Mouse (Mus musculus) neural tube, embryonic 12.5 days (tissue): ENCODE measurements around the gene Rbmxl1. TPM values are rescaled to one million over a fixed set of nuclear protein-coding genes. Genes with fewer than 3 reads are reported as not detected.
"Not testable (repeated sequence)": the region's sequence is repeated elsewhere in the genome, so short reads cannot be mapped to it uniquely, and the experiment has no call there.

ENCODE experiments used
- ATAC-seq: fragments of 200-750 bp; cut with Nextera tagmentation; 2 replicates; pipeline ENCODE4 v1.8.0; 2017; ENCODE audit warnings: low read depth, mild to moderate bottlenecking, moderate TSS enrichment, moderate library complexity; ENCODE audit not compliant: low FRiP score
- H3K27ac ChIP-seq: fragments of 300-500 bp; sonication (generic); 2 replicates; pipeline ENCODE4 v1.5.1; 2016
- H3K27me3 ChIP-seq: fragments of 300-500 bp; sonication (generic); replicated peaks from 2 replicates; pipeline ENCODE4 v1.6.1; 2016; ENCODE audit warnings: mild to moderate bottlenecking
- H3K36me3 ChIP-seq: fragments of 300-500 bp; sonication (generic); 2 replicates; pipeline ENCODE4 v1.6.1; 2016; ENCODE audit warnings: mild to moderate bottlenecking
- H3K4me1 ChIP-seq: fragments of 300-500 bp; sonication (generic); 2 replicates; pipeline ENCODE4 v1.6.1; 2016
- H3K4me2 ChIP-seq: fragments of 300-500 bp; sonication (generic); replicated peaks from 2 replicates; pipeline ENCODE4 v1.6.1; 2016; ENCODE audit warnings: mild to moderate bottlenecking
- H3K4me3 ChIP-seq: fragments of 300-500 bp; sonication (generic); 2 replicates; pipeline ENCODE4 v1.5.1; 2016
- H3K9ac ChIP-seq: fragments of 300-500 bp; sonication (generic); 2 replicates; pipeline ENCODE4 v1.6.1; 2016; ENCODE audit warnings: mild to moderate bottlenecking
- H3K9me3 ChIP-seq: fragments of 300-500 bp; sonication (generic); 2 replicates; pipeline ENCODE4 v1.6.1; 2016; ENCODE audit warnings: mild to moderate bottlenecking
- WGBS: fragments of 180-500 bp; shearing (Covaris S2); methylation state at CpG from one replicate; pipeline ENCODE4 v1.1.7; 2016; 5-methylcytosine and 5-hydroxymethylcytosine counted together
- polyA plus RNA-seq: library from polyadenylated mRNA; unstranded; fragments of >200 nt; fragmentation: Nextera tagmentation; extraction: Ambion mirVana; gene quantifications from 2 replicates; pipeline ENCODE4 v1.2.1, GENCODE M21; 2016

The Rbmxl1 gene
- polyA plus RNA-seq, 1 experiment from 2014 or later, result 280 TPM

GRCm38 (mm10) chr8:78515132-78515531, 6.4 kb upstream of the Rbmxl1 start:
- Histone ChIP-seq H3K36me3 (peaks cover 18% of the 10 kb centered on the region), H3K4me2 (no peak overlapping the region), H3K27me3 (no peaks in the 10 kb centered on the region), H3K9me3 (no peaks in the 10 kb centered on the region), H3K27ac (no peak overlapping the region), H3K4me3 (no peak overlapping the region), H3K9ac (no peak overlapping the region), H3K4me1 (peaks cover 3% of the 10 kb centered on the region; the same call in 1 of the 2 replicates)
- ATAC-seq, result no peak
- WGBS, result 98% methylated on average over 3 of the region's 3 CpGs

- H3K27ac ChIP-seq, result no peak overlapping the region
- H3K4me1 ChIP-seq, result peaks cover 7% of the 10 kb centered on the region; the same call in 1 of the 2 replicates
- no peak for ATAC-seq
- no peak overlapping the region for H3K4me2 ChIP-seq
- H3K36me3 ChIP-seq, result peaks cover 18% of the 10 kb centered on the region
- no peak overlapping the region for H3K9ac ChIP-seq
- no peak overlapping the region for H3K4me3 ChIP-seq
- WGBS, result 94% methylated on average over 1 of the region's 1 CpGs
- H3K9me3 ChIP-seq, result no peaks in the 10 kb centered on the region
- no peaks in the 10 kb centered on the region for H3K27me3 ChIP-seq
Measured at GRCm38 (mm10) chr8:78514706-78515105, 6.0 kb upstream of the Rbmxl1 start.

GRCm38 (mm10) chr8:78513106-78513505, 4.4 kb upstream of the Rbmxl1 start:
- Histone ChIP-seq H3K4me1 (peaks cover 7% of the 10 kb centered on the region; the same call in 1 of the 2 replicates), H3K9me3 (no peaks in the 10 kb centered on the region), H3K36me3 (peaks cover 18% of the 10 kb centered on the region), H3K4me2 (no peak overlapping the region), H3K27ac (no peak overlapping the region), H3K4me3 (no peak overlapping the region), H3K9ac (no peak overlapping the region), H3K27me3 (no peaks in the 10 kb centered on the region)
- no peak for ATAC-seq
- WGBS, result 85% methylated on average over 4 of the region's 4 CpGs

- H3K4me3 ChIP-seq, result no peak overlapping the region
- WGBS, result 65% methylated on average over 3 of the region's 3 CpGs
Measured at GRCm38 (mm10) chr8:78510926-78511325, 2.2 kb upstream of the Rbmxl1 start.

GRCm38 (mm10) chr8:78510094-78510493, 1.4 kb upstream of the Rbmxl1 start:
- no peak for ATAC-seq
- H3K4me1 ChIP-seq, result peaks cover 10% of the 10 kb centered on the region; the same call in 1 of the 2 replicates
- H3K27ac ChIP-seq, result 0 out of 2 replicates have a peak overlapping the region, but pooled peaks have one; percentile 90
- H3K36me3 ChIP-seq, result peaks cover 6% of the 10 kb centered on the region
- H3K9me3 ChIP-seq, result no peaks in the 10 kb centered on the region
- peak overlapping the region; percentile 90 for H3K4me2 ChIP-seq
- under 1% methylated on average over 11 of the region's 11 CpGs for WGBS
- H3K4me3 ChIP-seq, result peak overlapping the region; percentile 98
- H3K27me3 ChIP-seq, result no peaks in the 10 kb centered on the region
- peak overlapping the region; percentile 99 for H3K9ac ChIP-seq

More at GRCm38 (mm10) chr8:78510926-78511325, 2.2 kb upstream of the Rbmxl1 start:
- Histone ChIP-seq H3K4me2 (no peak overlapping the region; the same call in 1 of the 2 replicates), H3K27ac (no peak overlapping the region), H3K27me3 (no peaks in the 10 kb centered on the region), H3K4me1 (peaks cover 10% of the 10 kb centered on the region; the same call in 1 of the 2 replicates), H3K9ac (no peak overlapping the region), H3K36me3 (peaks cover 11% of the 10 kb centered on the region), H3K9me3 (no peaks in the 10 kb centered on the region)
- ATAC-seq, result no peak

- Histone ChIP-seq H3K4me1 (peaks cover 10% of the 10 kb centered on the region; the same call in 1 of the 2 replicates), H3K4me3 (peak within 1 kb of the TSS; percentile 98), H3K27me3 (no peaks in the 10 kb centered on the region), H3K4me2 (peak within 1 kb of the TSS; percentile 90), H3K9ac (peak within 1 kb of the TSS; percentile 99), H3K27ac (peak within 1 kb of the TSS; percentile 90), H3K36me3 (peaks cover 12% of the 10 kb centered on the region), H3K9me3 (no peaks in the 10 kb centered on the region)
- peak; percentile 97 for ATAC-seq
- WGBS, result under 1% methylated on average over 51 of the region's 51 CpGs
Measured at GRCm38 (mm10) chr8:78509273-78510031, 754 bp upstream of the Rbmxl1 start, which contains the start of gene Slc10a7. TSS of gene Slc10a7 (plus strand) at chr8:78509346.

GRCm38 (mm10) chr8:78507979-78508718, 549 bp downstream of the Rbmxl1 start:
- Histone ChIP-seq H3K27me3 (no peaks in the 10 kb centered on the region), H3K4me1 (peaks cover 10% of the 10 kb centered on the region; the same call in 1 of the 2 replicates), H3K27ac (peak overlapping the region; percentile 90), H3K4me2 (peak overlapping the region; percentile 90), H3K9me3 (no peaks in the 10 kb centered on the region), H3K4me3 (peak overlapping the region; percentile 98), H3K36me3 (peaks cover 24% of the 10 kb centered on the region), H3K9ac (peak overlapping the region; percentile 99)
- ATAC-seq, result peak; percentile 54
- under 1% methylated on average over 36 of the region's 38 CpGs for WGBS

- peaks cover 3% of the 10 kb centered on the region; the same call in 1 of the 2 replicates for H3K4me1 ChIP-seq
- H3K9me3 ChIP-seq, result no peaks in the 10 kb centered on the region
- ATAC-seq, result no peak
- 87% methylated on average over 2 of the region's 2 CpGs for WGBS
- H3K36me3 ChIP-seq, result peaks cover 26% of the 10 kb centered on the region
- H3K27ac ChIP-seq, result no peak overlapping the region
- H3K4me3 ChIP-seq, result no peak overlapping the region
- no peak overlapping the region for H3K9ac ChIP-seq
- no peaks in the 10 kb centered on the region for H3K27me3 ChIP-seq
- no peak overlapping the region for H3K4me2 ChIP-seq
Measured at GRCm38 (mm10) chr8:78502706-78503105, 6.0 kb downstream of the Rbmxl1 start.

- ATAC-seq, H3K36me3 ChIP-seq, H3K4me2 ChIP-seq, H3K4me1 ChIP-seq, H3K9ac ChIP-seq, H3K9me3 ChIP-seq, H3K4me3 ChIP-seq, H3K27me3 ChIP-seq, H3K27ac ChIP-seq: not testable (repeated sequence)
- 93% methylated on average over 3 of the region's 3 CpGs for WGBS
Measured at GRCm38 (mm10) chr8:78496273-78496672, 12.4 kb downstream of the Rbmxl1 start.

- H3K27ac ChIP-seq, result no peak overlapping the region
- H3K27me3 ChIP-seq, result no peaks in the 10 kb centered on the region
- H3K9ac ChIP-seq, result no peak overlapping the region
- H3K9me3 ChIP-seq, result no peaks in the 10 kb centered on the region
- 25% methylated on average over 2 of the region's 2 CpGs for WGBS
- no peaks in the 10 kb centered on the region for H3K4me1 ChIP-seq
- no peak overlapping the region for H3K4me3 ChIP-seq
- no peak for ATAC-seq
- H3K36me3 ChIP-seq, result no peaks in the 10 kb centered on the region
- H3K4me2 ChIP-seq, result no peak overlapping the region
Measured at GRCm38 (mm10) chr8:78493031-78493430, 15.7 kb downstream of the Rbmxl1 start.

GRCm38 (mm10) chr8:78489733-78490132, 19.0 kb downstream of the Rbmxl1 start:
- no peaks in the 10 kb centered on the region for H3K27me3 ChIP-seq
- no peak overlapping the region for H3K9ac ChIP-seq
- WGBS, result 86% methylated on average over 3 of the region's 3 CpGs
- H3K4me1 ChIP-seq, result no peaks in the 10 kb centered on the region
- no peak overlapping the region for H3K4me2 ChIP-seq
- H3K27ac ChIP-seq, result no peak overlapping the region
- no peaks in the 10 kb centered on the region for H3K9me3 ChIP-seq
- H3K36me3 ChIP-seq, result no peaks in the 10 kb centered on the region
- no peak for ATAC-seq
- no peak overlapping the region for H3K4me3 ChIP-seq
